Mouse (Mus musculus) forebrain, embryonic 15.5 days (tissue): ENCODE measurements around the gene Tom1l2. TPM values are rescaled to one million over a fixed set of nuclear protein-coding genes. Genes with fewer than 3 reads are reported as not detected.

ENCODE experiments used
- ATAC-seq: fragments of 200-750 bp; cut with Nextera tagmentation; replicated peaks from 2 replicates; pipeline ENCODE4 v1.8.0; 2017; ENCODE audit warnings: mild to moderate bottlenecking, moderate TSS enrichment, moderate library complexity
- H3K27ac ChIP-seq: fragments of 300-500 bp; sonication (generic); replicated peaks from 2 replicates; pipeline ENCODE4 v1.5.1; 2015; ENCODE audit warnings: mild to moderate bottlenecking, inconsistent platforms
- H3K27me3 ChIP-seq: fragments of 300-500 bp; sonication (generic); 2 replicates; pipeline ENCODE4 v1.6.1; 2015; ENCODE audit warnings: inconsistent platforms
- H3K36me3 ChIP-seq: fragments of 300-500 bp; sonication (generic); 2 replicates; pipeline ENCODE4 v1.6.1; 2015; ENCODE audit warnings: mild to moderate bottlenecking, inconsistent platforms
- H3K4me1 ChIP-seq: fragments of 300-500 bp; sonication (generic); 2 replicates; pipeline ENCODE4 v1.6.1; 2015; ENCODE audit warnings: inconsistent platforms
- H3K4me2 ChIP-seq: fragments of 300-500 bp; sonication (generic); replicated peaks from 2 replicates; pipeline ENCODE4 v1.6.1; 2015; ENCODE audit warnings: mild to moderate bottlenecking, inconsistent platforms
- H3K4me3 ChIP-seq: fragments of 300-500 bp; sonication (generic); 2 replicates; pipeline ENCODE4 v1.5.1; 2015; ENCODE audit warnings: mild to moderate bottlenecking, inconsistent platforms
- H3K9ac ChIP-seq: fragments of 300-500 bp; sonication (generic); replicated peaks from 2 replicates; pipeline ENCODE4 v1.6.1; 2015; ENCODE audit warnings: mild to moderate bottlenecking, inconsistent platforms
- H3K9me3 ChIP-seq: fragments of 300-500 bp; sonication (generic); 2 replicates; pipeline ENCODE4 v1.6.1; 2016; ENCODE audit warnings: inconsistent platforms
- WGBS: fragments of 180-500 bp; shearing (Covaris S2); methylation state at CpG from one replicate; pipeline ENCODE4 v1.1.7; 2015; ENCODE audit warnings: mixed read lengths; 5-methylcytosine and 5-hydroxymethylcytosine counted together
- polyA plus RNA-seq: library from polyadenylated mRNA; unstranded; fragments of >200 nt; fragmentation: Nextera tagmentation; extraction: Ambion mirVana; gene quantifications from 2 replicates; pipeline ENCODE4 v1.2.1, GENCODE M21; 2015

Gene Tom1l2
- polyA plus RNA-seq, 1 experiment from 2014 or later = 48.7 TPM

DNA sequence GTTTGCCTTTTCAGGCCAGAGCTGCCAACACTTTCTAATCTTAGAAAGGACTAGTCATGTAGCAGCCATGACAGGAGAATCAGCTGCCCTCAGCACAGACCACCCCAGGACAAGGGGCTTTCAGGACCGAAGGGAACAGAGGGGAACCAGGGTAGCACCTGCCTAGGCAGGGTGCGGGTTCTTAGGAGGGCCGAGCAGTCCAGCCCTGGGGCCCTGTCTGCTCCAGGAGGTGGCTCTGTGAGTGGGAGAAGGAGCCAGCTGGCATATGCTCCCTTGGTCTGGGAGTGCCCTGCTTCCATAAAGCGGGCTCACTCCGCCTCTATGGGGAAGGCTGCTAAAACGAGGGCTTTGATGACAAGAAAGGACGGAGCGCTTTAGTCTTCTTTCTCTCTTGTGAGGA lies 119.5 kb downstream of the Tom1l2 start:
- H3K9me3 ChIP-seq = no peaks in the 10 kb centered on the region
- 42% methylated on average over 8 of the region's 8 CpGs for WGBS
- H3K27me3 ChIP-seq = no peaks in the 10 kb centered on the region
- no peaks in the 10 kb centered on the region for H3K36me3 ChIP-seq
- no peak overlapping the region for H3K4me3 ChIP-seq
- H3K4me2 ChIP-seq = no peak overlapping the region
- peak overlapping the region; percentile 9; the same call in 1 of the 2 replicates for H3K27ac ChIP-seq
- peaks cover 11% of the 10 kb centered on the region for H3K4me1 ChIP-seq
- H3K9ac ChIP-seq = no peak overlapping the region
- 0 out of 2 replicates have a peak, but pooled peaks have one; percentile 19 for ATAC-seq

DNA sequence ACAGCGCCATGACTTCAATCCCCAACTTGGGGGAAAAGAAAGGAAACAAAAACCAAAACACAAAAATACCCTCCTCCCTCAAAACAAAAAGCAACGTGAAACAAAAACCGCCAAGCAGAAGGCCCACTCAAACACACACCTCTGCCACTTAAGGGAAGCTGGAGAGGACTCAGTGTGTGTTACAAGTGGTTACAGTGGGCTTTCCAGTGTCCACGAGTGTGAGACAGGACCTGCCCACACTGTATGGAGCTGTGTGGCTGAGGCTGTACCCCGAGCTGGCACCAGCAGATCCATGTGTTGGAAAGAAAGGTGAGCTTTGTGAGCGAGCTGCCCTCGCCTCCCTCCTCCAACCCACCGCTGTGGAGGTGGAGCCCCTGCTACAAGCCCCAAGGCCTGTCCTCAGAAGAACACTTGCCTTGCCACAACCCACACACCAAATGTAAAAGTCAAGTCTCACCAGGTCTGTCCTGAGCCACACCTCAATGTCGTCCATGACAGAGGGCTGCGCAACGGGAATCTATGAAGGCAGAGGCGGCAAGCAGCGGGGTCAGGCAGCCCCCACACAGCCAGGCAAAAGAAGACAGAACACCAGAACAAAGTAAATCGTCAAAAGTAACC lies 120.2 kb downstream of the Tom1l2 start:
- WGBS = 72% methylated on average over 14 of the region's 14 CpGs
- Histone ChIP-seq H3K4me1 (peaks cover 11% of the 10 kb centered on the region), H3K4me2 (no peak overlapping the region), H3K27ac (0 out of 2 replicates have a peak overlapping the region, but pooled peaks have one; percentile 8), H3K27me3 (no peaks in the 10 kb centered on the region), H3K4me3 (no peak overlapping the region), H3K9ac (no peak overlapping the region), H3K9me3 (no peaks in the 10 kb centered on the region), H3K36me3 (no peaks in the 10 kb centered on the region)
- ATAC-seq = no peak

DNA sequence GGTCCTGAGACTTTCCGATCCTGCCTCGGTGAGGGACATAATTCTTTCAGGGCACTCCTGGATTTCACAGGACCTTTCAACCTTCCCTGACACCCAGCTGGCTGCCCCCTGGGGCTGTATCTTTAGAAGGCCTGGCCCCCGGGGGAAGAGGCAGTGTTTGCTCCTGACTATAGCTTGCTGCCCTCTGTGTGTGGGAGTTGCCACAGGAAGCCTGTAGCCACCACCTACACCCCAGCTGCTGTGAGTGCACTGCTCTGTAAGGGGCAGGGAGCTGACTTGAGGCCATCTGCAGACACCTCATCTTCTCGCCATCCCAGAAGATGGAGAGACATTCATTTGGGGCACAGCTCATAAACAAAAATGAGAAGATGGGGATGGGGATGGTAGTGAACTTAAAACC lies 120.8 kb downstream of the Tom1l2 start:
- Histone ChIP-seq H3K27ac (no peak overlapping the region), H3K9ac (no peak overlapping the region), H3K4me2 (no peak overlapping the region), H3K4me1 (peaks cover 11% of the 10 kb centered on the region), H3K9me3 (no peaks in the 10 kb centered on the region), H3K36me3 (no peaks in the 10 kb centered on the region), H3K27me3 (no peaks in the 10 kb centered on the region), H3K4me3 (no peak overlapping the region)
- no peak for ATAC-seq
- 46% methylated on average over 4 of the region's 4 CpGs for WGBS

DNA sequence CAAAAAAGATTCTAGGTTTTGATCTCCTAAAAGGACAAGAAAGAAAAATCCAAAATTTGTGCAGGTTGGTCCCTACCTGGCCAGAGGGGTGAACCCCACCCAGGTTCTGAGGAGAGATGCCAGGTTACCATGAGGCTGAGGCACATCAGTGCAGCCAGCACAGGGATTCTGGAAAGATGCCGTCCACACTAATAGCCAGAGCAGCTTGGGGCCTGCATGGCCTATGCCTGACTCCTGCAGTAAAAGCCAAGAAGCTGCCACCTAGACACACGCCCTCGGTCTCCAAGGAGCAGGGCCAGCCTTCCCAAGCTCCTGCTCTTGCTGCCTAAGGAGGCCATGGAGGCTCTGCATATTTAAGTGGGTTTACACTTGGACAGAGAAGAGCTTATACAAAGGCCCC lies 121.4 kb downstream of the Tom1l2 start:
- ATAC-seq = no peak
- no peaks in the 10 kb centered on the region for H3K27me3 ChIP-seq
- no peaks in the 10 kb centered on the region for H3K36me3 ChIP-seq
- H3K4me1 ChIP-seq = peaks cover 11% of the 10 kb centered on the region
- H3K9me3 ChIP-seq = no peaks in the 10 kb centered on the region
- no peak overlapping the region for H3K9ac ChIP-seq
- no peak overlapping the region for H3K27ac ChIP-seq
- H3K4me2 ChIP-seq = no peak overlapping the region
- WGBS = 76% methylated on average over 3 of the region's 3 CpGs
- H3K4me3 ChIP-seq = no peak overlapping the region

DNA sequence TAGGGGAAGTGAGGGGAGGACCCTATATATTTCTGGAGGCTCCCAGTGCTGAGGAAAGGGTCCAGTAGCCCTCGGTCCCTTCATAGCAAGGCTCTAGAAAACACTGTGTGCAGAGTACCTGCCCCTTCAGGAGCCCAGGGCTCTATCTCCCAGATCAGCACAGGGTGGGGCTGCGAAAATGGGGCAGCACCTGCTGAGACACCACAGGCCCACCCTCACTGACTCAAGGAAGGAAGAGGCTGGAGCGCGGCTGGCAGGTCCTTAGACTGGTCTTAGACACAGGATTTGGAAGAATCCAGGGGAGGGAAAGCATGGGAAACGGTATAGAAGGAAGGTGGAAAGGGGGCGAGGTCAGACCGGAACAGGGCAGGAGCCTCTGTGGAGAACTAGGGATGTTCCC lies 122.2 kb downstream of the Tom1l2 start:
- no peak overlapping the region for H3K4me2 ChIP-seq
- 88% methylated on average over 7 of the region's 7 CpGs for WGBS

DNA sequence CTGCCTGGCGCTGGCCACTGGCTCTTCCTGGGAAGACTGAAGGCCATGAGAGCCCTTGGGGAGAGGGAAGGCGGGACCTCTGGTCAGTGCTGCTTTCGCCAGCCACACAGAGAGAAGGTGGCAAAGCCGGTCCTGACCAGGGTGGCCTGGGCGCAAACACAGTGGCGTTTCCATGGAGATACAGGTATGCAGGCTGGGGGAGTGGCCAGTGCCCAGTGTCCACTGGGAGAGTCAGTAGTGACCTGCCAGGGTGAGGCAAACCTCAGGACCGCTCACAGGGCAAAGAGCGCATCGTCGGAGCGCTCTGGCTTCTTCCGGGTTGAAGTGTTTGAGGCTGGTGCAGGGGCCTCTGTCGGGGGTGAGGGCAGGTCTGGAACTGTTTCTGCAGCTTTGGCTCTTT lies 122.9 kb downstream of the Tom1l2 start:
- no peaks in the 10 kb centered on the region for H3K9me3 ChIP-seq
- no peak overlapping the region for H3K4me3 ChIP-seq
- peaks cover 11% of the 10 kb centered on the region for H3K4me1 ChIP-seq
- H3K27ac ChIP-seq = no peak overlapping the region
- H3K36me3 ChIP-seq = no peaks in the 10 kb centered on the region
- no peak overlapping the region for H3K4me2 ChIP-seq
- no peak overlapping the region for H3K9ac ChIP-seq
- 71% methylated on average over 13 of the region's 13 CpGs for WGBS
- ATAC-seq = no peak
- no peaks in the 10 kb centered on the region for H3K27me3 ChIP-seq

More for the DNA sequence above, 122.2 kb downstream of the Tom1l2 start:
- no peak for ATAC-seq
- H3K36me3 ChIP-seq = no peaks in the 10 kb centered on the region
- H3K27ac ChIP-seq = no peak overlapping the region
- peaks cover 11% of the 10 kb centered on the region for H3K4me1 ChIP-seq
- H3K4me3 ChIP-seq = no peak overlapping the region
- no peak overlapping the region for H3K9ac ChIP-seq
- no peaks in the 10 kb centered on the region for H3K27me3 ChIP-seq
- no peaks in the 10 kb centered on the region for H3K9me3 ChIP-seq

DNA sequence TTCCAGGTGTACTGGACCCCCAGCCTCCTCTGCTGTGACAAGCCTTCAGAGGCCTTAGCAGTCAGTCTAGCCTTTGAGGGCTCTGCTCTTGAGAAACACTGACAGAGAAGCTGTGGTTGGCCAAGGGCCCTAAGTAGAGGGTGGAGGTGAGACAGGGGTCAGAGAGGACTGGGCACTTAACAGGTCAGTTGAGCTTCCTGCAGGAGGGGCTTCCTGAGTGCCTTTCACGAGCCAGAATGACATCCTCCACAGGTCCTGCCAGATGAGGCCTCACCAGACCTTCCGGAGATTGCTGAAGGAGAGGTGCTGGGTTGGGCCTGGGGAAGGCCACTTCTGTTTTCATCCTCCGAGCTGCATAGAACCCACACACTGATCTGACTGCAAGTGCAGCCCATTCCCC lies 124.2 kb downstream of the Tom1l2 start:
- no peak overlapping the region for H3K9ac ChIP-seq
- H3K4me2 ChIP-seq = no peak overlapping the region
- H3K36me3 ChIP-seq = no peaks in the 10 kb centered on the region
- 76% methylated on average over 3 of the region's 3 CpGs for WGBS
- no peak for ATAC-seq
- no peak overlapping the region for H3K27ac ChIP-seq
- no peak overlapping the region for H3K4me3 ChIP-seq
- H3K27me3 ChIP-seq = no peaks in the 10 kb centered on the region
- no peaks in the 10 kb centered on the region for H3K9me3 ChIP-seq
- H3K4me1 ChIP-seq = peaks cover 10% of the 10 kb centered on the region

DNA sequence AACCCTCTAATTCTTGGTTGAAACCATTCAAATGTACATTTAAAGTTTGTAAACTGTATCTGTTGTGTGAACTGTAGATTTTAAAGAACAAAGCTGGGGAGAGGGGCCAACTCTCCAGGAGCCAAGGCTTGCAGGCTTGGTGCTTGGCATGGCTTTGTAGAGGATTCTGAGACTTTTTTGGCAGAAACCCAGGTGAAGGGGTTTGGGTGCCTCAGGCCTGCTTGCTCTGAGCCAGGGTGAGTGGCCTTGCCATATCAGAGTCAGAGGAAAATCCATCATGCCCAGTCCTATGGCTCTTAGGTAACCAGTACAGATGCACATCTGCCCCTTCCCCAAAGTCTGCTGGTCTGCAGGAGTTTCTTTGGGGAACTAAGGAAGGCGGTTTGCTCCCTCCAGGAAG lies 126.8 kb downstream of the Tom1l2 start:
- H3K9ac ChIP-seq = no peak overlapping the region
- no peak overlapping the region for H3K4me2 ChIP-seq
- no peak overlapping the region for H3K4me3 ChIP-seq
- peaks cover 16% of the 10 kb centered on the region for H3K4me1 ChIP-seq
- WGBS = 69% methylated on average over 1 of the region's 1 CpGs
- H3K27ac ChIP-seq = no peak overlapping the region
- ATAC-seq = no peak
- H3K9me3 ChIP-seq = no peaks in the 10 kb centered on the region
- H3K36me3 ChIP-seq = no peaks in the 10 kb centered on the region
- no peaks in the 10 kb centered on the region for H3K27me3 ChIP-seq

DNA sequence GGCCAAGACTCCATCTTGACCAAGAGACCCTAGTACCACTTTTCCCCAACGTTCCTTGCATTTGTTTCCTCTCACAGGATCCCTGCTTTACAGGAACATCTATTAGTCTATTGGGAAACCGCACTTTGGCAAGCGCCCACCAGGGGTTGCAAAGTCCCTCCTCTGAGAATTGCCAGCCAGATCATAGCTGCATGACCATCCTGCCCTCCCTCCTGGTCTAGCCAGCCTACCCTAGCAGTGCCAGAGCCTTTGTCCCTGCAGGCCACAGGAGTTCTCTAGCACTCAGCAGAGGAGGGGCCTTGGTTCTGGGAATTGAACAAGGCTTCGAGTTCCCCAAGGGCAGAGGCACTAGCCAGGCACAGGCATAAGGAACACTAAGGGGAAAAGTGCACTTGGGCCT lies 128.0 kb downstream of the Tom1l2 start:
- 50% methylated on average over 4 of the region's 4 CpGs for WGBS
- no peak overlapping the region for H3K4me3 ChIP-seq
- H3K9ac ChIP-seq = no peak overlapping the region
- ATAC-seq = no peak
- peaks cover 25% of the 10 kb centered on the region for H3K4me1 ChIP-seq
- H3K27ac ChIP-seq = no peak overlapping the region
- H3K4me2 ChIP-seq = no peak overlapping the region
- no peaks in the 10 kb centered on the region for H3K27me3 ChIP-seq
- no peaks in the 10 kb centered on the region for H3K36me3 ChIP-seq
- no peaks in the 10 kb centered on the region for H3K9me3 ChIP-seq

DNA sequence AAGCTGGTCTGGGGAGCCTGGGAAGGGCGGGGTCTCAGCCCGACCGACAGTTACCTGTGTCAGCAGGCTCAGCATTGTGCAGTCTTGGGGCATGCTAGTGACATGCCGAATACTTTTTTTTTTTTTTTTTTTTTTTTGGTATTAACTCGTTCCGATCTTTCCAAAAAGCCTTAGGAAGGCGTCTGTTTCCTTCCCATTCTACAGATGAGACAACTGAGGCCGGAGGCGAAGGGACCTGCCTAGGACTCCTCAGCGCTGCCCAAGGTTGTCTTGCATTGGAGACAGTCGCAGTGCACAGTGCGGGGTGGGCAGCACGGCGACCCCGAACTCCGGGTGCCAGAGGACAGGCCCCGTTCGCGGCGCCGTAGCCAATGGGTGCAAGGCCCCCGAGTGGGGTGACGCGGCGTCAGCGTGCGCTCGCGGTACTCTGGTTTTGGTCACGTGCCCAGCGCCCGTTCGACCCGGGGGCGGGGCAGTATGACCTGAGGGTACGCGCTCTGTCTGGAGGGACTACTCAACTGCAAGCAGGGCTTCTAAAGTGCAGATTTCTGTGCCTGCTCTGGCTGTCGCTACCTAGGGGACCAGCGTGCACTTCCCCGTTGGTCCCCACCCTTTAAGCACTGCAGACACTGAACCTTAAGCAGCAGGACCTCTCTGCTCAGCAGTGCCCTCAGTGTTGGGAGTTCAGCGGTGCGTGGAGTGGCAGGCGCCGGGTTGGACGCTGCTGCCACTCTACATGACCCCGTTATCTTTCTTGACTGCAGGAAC lies 130.1 kb downstream of the Tom1l2 start, which contains the start of gene Srebf1:
TSS of gene Srebf1 (minus strand) at position 113 of the 768 bp plus-strand sequence.
- no peaks in the 10 kb centered on the region for H3K36me3 ChIP-seq
- H3K4me3 ChIP-seq = peak within 1 kb of the TSS; percentile 27
- peaks cover 34% of the 10 kb centered on the region for H3K4me1 ChIP-seq
- ATAC-seq = peak; percentile 55
- H3K27me3 ChIP-seq = no peaks in the 10 kb centered on the region
- peak within 1 kb of the TSS; percentile 5; the same call in 1 of the 2 replicates for H3K27ac ChIP-seq
- peak within 1 kb of the TSS; percentile 49 for H3K4me2 ChIP-seq
- H3K9me3 ChIP-seq = no peaks in the 10 kb centered on the region
- 5% methylated on average over 46 of the region's 46 CpGs for WGBS
- 0 out of 2 replicates have a peak within 1 kb of the TSS, but pooled peaks have one; percentile 10 for H3K9ac ChIP-seq

DNA sequence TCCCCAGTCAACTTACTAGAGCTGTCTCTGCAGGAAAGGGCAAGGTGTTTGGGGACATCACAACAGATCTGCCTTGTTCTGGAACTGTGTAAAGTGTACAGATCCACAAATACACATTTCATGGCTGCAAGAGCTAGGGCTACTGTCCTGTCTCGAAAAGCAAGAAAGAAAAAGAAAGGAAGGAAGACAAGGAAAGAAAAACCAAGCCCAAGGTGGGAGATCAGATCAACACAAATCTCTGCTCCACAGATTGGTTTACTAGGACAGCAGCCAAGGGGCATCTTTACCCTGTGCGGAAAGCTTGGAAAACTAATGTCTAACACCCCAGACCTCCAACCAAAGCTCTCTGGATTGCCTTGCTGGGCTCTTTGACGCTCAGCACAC lies 130.6 kb downstream of the Tom1l2 start:
- no peak overlapping the region for H3K4me3 ChIP-seq
- H3K4me1 ChIP-seq = peaks cover 34% of the 10 kb centered on the region
- H3K27me3 ChIP-seq = no peaks in the 10 kb centered on the region
- H3K4me2 ChIP-seq = peak overlapping the region; percentile 49; the same call in 1 of the 2 replicates
- ATAC-seq = no peak
- no peak overlapping the region for H3K27ac ChIP-seq
- WGBS = 58% methylated on average over 3 of the region's 3 CpGs
- H3K9me3 ChIP-seq = no peaks in the 10 kb centered on the region
- H3K36me3 ChIP-seq = no peaks in the 10 kb centered on the region
- no peak overlapping the region for H3K9ac ChIP-seq

DNA sequence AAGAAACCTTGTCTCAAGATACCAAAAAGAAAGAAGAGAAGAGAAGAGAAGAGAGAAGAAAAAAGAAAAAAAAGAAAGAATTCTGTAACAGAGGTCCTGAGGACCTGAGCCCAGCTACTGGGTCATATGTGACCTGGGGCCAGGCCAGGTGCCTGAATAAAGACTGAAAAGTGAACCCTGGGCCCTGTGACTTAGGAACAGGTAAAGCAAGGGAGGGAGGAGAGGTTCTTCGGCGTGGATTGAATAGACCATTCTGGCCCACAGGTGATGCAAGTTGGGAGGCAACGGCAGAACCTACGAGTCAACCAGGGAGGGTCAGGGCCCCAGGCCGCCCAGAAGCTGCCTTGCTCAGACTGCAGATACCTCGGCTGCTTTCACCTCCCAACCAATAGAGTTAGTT lies 131.3 kb downstream of the Tom1l2 start:
- ATAC-seq = no peak
- Histone ChIP-seq H3K9ac (no peak overlapping the region), H3K27me3 (no peaks in the 10 kb centered on the region), H3K36me3 (no peaks in the 10 kb centered on the region), H3K4me1 (peaks cover 34% of the 10 kb centered on the region), H3K4me2 (no peak overlapping the region), H3K4me3 (no peak overlapping the region), H3K9me3 (no peaks in the 10 kb centered on the region), H3K27ac (no peak overlapping the region)
- 86% methylated on average over 6 of the region's 6 CpGs for WGBS
